Mouse (Mus musculus) brain, embryonic 18.5 days (tissue): ENCODE results near the gene Gm1673.
"Not testable (repeated sequence)": the region's sequence is repeated elsewhere in the genome, so short reads cannot be mapped to it uniquely, and the experiment has no call there.

ENCODE experiments used
- DNase-seq: peaks from one replicate; pipeline ENCODE4 v3.0.0-alpha.2; 2012; ENCODE audit warnings: low read depth, low spot score

Gm1673 gene

GRCm38 (mm10) chr5:33983309-33984121, at the start of gene Gm1673:
Gene Gm1673 (plus strand): TSS chr5:33983433.
- peak; percentile 74 for DNase-seq

GRCm38 (mm10) chr5:33934081-33934480, 49.2 kb upstream of the Gm1673 start:
- no peak for DNase-seq

- DNase-seq = no peak
Measured at GRCm38 (mm10) chr5:33934877-33935276, 48.4 kb upstream of the Gm1673 start.

- no peak for DNase-seq
Measured at GRCm38 (mm10) chr5:33935700-33936111, 47.5 kb upstream of the Gm1673 start.

- peak; percentile 98 for DNase-seq
Measured at GRCm38 (mm10) chr5:33936120-33936707, 47.0 kb upstream of the Gm1673 start, which contains the start of gene Nelfa. Gene Nelfa (minus strand): TSS chr5:33936413.

GRCm38 (mm10) chr5:33937230-33937629, 46.0 kb upstream of the Gm1673 start:
- DNase-seq = no peak

- no peak for DNase-seq
Measured at GRCm38 (mm10) chr5:33938448-33938847, 44.8 kb upstream of the Gm1673 start.

GRCm38 (mm10) chr5:33947035-33947434, 36.2 kb upstream of the Gm1673 start:
- not testable (repeated sequence) for DNase-seq

GRCm38 (mm10) chr5:33948314-33948713, 34.9 kb upstream of the Gm1673 start:
- DNase-seq = no peak

GRCm38 (mm10) chr5:33953471-33954185, 29.6 kb upstream of the Gm1673 start:
- no peak for DNase-seq

GRCm38 (mm10) chr5:33954354-33954753, 28.9 kb upstream of the Gm1673 start:
- DNase-seq = peak; percentile 59

GRCm38 (mm10) chr5:33955868-33956267, 27.4 kb upstream of the Gm1673 start:
- DNase-seq = no peak

GRCm38 (mm10) chr5:33959382-33959781, 23.9 kb upstream of the Gm1673 start:
- no peak for DNase-seq

GRCm38 (mm10) chr5:33974736-33975135, 8.5 kb upstream of the Gm1673 start:
- no peak for DNase-seq

GRCm38 (mm10) chr5:33976267-33976666, 7.0 kb upstream of the Gm1673 start:
- DNase-seq = no peak

GRCm38 (mm10) chr5:33982731-33983259, 438 bp upstream of the Gm1673 start:
- DNase-seq = no peak

GRCm38 (mm10) chr5:33994671-33995625, 11.7 kb downstream of the Gm1673 start:
- DNase-seq = no peak

GRCm38 (mm10) chr5:33995843-33996693, 12.8 kb downstream of the Gm1673 start, which contains the start of gene Nat8l:
Gene Nat8l (plus strand): TSS chr5:33995984.
- peak; percentile 83 for DNase-seq

GRCm38 (mm10) chr5:33996694-33997045, 13.4 kb downstream of the Gm1673 start:
- no peak for DNase-seq
